Mouse (Mus musculus) c-Kit-positive CD71-negative TER-119-negative erythroid progenitor cells, embryonic 14.5 days (primary cell): ENCODE data around the gene Klhdc10.

Experiments used
- DNase-seq: peaks from one replicate; pipeline ENCODE4 v3.0.0-alpha.2; 2013; ENCODE audit warnings: low read depth

Klhdc10 gene

GRCm38 (mm10) chr6:30469370-30469769 is 67.7 kb downstream of the Klhdc10 start:
- DNase-seq: no peak

GRCm38 (mm10) chr6:30471706-30472105 is 70.0 kb downstream of the Klhdc10 start:
- no peak for DNase-seq

- DNase-seq: no peak
Measured at GRCm38 (mm10) chr6:30476025-30476765, 74.5 kb downstream of the Klhdc10 start.

- DNase-seq: no peak
Measured at GRCm38 (mm10) chr6:30477210-30477714, 75.6 kb downstream of the Klhdc10 start.

DNA sequence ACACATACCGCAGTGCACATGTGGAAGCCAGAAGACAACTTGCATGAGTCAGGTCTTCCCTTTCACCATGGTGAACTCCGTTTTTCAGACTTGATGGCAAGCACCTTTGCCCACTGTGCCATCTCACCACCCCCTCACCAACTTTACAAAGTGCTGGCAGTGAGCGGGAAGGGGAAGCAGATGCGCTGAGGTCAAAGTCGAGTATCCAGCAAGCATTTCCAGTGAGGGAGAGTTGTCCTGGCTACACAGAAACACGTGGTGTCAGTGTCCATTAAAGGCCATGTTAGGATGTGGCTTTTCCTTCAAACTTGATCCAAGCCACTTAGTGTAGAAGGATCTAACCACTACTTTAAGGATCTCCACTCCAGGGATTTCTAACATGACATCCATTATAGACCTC is 76.1 kb downstream of the Klhdc10 start:
- DNase-seq: no peak

GRCm38 (mm10) chr6:30479418-30479817 is 77.8 kb downstream of the Klhdc10 start:
- no peak for DNase-seq

- DNase-seq: no peak
Measured at GRCm38 (mm10) chr6:30482908-30483307, 81.2 kb downstream of the Klhdc10 start.

DNA sequence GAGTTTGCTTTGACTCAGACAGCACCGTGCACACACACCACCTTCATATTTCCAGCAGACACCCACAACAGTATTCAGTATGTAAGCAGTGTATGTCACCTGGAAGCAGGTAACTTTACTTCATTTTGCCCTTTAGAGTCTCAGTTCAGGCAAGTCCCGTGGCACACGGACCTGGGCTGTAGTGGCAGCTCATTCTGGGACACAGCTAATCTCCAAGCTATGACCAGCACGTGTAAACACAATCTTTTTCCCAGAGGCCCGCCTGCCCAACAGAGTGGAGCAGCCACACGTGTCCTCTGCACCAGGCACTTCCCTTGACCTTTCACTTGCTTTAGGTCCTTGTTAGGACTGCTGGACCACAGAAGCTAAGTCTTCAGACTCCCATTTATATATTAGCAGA is 84.8 kb downstream of the Klhdc10 start:
- DNase-seq: no peak

- DNase-seq: no peak
Measured at GRCm38 (mm10) chr6:30499049-30499448, 97.4 kb downstream of the Klhdc10 start.
